Comparison of ENCODE assay signal across 12 mouse cellular contexts in genomic region chr14:74845661-74846274, GRCm38 (mm10).
DNase-seq lines count a peak whose midpoint lies in the region; ATAC-seq and TF ChIP-seq lines count a peak whose summit lies in the region.
"Had no signal": no experiment of that assay in that cellular context is flagged by ENCODE, and none has a peak within 500 bp of the region (broad histone marks: within the 10 kb centered on the region; RNA-seq: fewer than 3 reads in every experiment).

No protein-coding gene starts in this region.

- 0 out of 2 replicates have a peak, but pooled peaks have one; percentile 49 for ATAC-seq in kidney, postnatal 0 days (replicated peaks; ENCODE audit: low FRiP score, low read depth)
- ATAC-seq in midbrain, postnatal 0 days (ENCODE audit: low FRiP score) = no peak
- ATAC-seq in inflammation-experienced regulatory T-cells, adult 6 months = no peak

- 37% methylated on average over 2 of the region's 2 CpGs for WGBS in heart, embryonic 10.5 days
- WGBS in kidney, postnatal 0 days = 36% methylated on average over 2 of the region's 2 CpGs
- 32% methylated on average over 2 of the region's 2 CpGs for WGBS in midbrain, postnatal 0 days

- no peaks in the 10 kb centered on the region for H3K36me3 ChIP-seq in heart, embryonic 10.5 days
- no peaks in the 10 kb centered on the region for H3K36me3 ChIP-seq in kidney, postnatal 0 days (ENCODE audit: insufficient read depth, low read length)
- H3K36me3 ChIP-seq in midbrain, postnatal 0 days (ENCODE audit: insufficient read depth, low read length) = no peaks in the 10 kb centered on the region
- H3K36me3 ChIP-seq: forebrain, embryonic 12.5 days had no signal

- no peak overlapping the region for H3K4me3 ChIP-seq in heart, embryonic 10.5 days
- H3K4me3 ChIP-seq in kidney, postnatal 0 days (replicated peaks; ENCODE audit: low read depth, low read length) = no peak overlapping the region
- H3K4me3 ChIP-seq in brown adipose tissue, adult 24 weeks (ENCODE audit: insufficient read depth, low read depth, low read length) = no peak overlapping the region
- no peak overlapping the region for H3K4me3 ChIP-seq in midbrain, postnatal 0 days (ENCODE audit: low read depth, low read length)
- H3K4me3 ChIP-seq: forebrain, embryonic 12.5 days had no signal

- no peak overlapping the region for H3K9ac ChIP-seq in kidney, postnatal 0 days (ENCODE audit: low read depth, low read length)
- H3K9ac ChIP-seq in midbrain, postnatal 0 days (replicated peaks; ENCODE audit: low read length, poor library complexity, severe bottlenecking) = no peak overlapping the region
- H3K9ac ChIP-seq: forebrain, embryonic 12.5 days; liver, embryonic 14.5 days had no signal

- DNase-seq in heart, embryonic 10.5 days (ENCODE audit: low spot score) = no peak
- no peak for DNase-seq in heart, postnatal 4 days
- peak; percentile 61 for DNase-seq in kidney, postnatal 0 days (ENCODE audit: low spot score)
- no peak for DNase-seq in kidney, adult 8-10 months
- no peak for DNase-seq in midbrain, postnatal 0 days (ENCODE audit: low spot score)
- DNase-seq in embryo, embryonic 11 days = no peak
- DNase-seq: cerebellum, postnatal 36 days; thymus, adult 2 months had no signal

- H3K27me3 ChIP-seq in heart, embryonic 10.5 days (ENCODE audit: insufficient read depth, poor library complexity, severe bottlenecking) = no peaks in the 10 kb centered on the region
- H3K27me3 ChIP-seq in kidney, postnatal 0 days (ENCODE audit: insufficient read depth, low read length) = no peaks in the 10 kb centered on the region
- H3K27me3 ChIP-seq in midbrain, postnatal 0 days (ENCODE audit: insufficient read depth, low read length) = no peaks in the 10 kb centered on the region
- H3K27me3 ChIP-seq: forebrain, embryonic 12.5 days had no signal

- no peaks in the 10 kb centered on the region for H3K9me3 ChIP-seq in heart, embryonic 10.5 days
- H3K9me3 ChIP-seq in kidney, postnatal 0 days (replicated peaks; ENCODE audit: low read length) = no peaks in the 10 kb centered on the region
- no peaks in the 10 kb centered on the region for H3K9me3 ChIP-seq in midbrain, postnatal 0 days (ENCODE audit: low read length)
- H3K9me3 ChIP-seq: forebrain, embryonic 12.5 days had no signal

- no peak overlapping the region; the same call in 1 of the 2 replicates for H3K4me2 ChIP-seq in kidney, postnatal 0 days (ENCODE audit: low read length)
- H3K4me2 ChIP-seq in midbrain, postnatal 0 days (ENCODE audit: low read depth, low read length, poor library complexity, severe bottlenecking) = no peak overlapping the region
- H3K4me2 ChIP-seq: forebrain, embryonic 12.5 days had no signal

- peaks cover 43% of the 10 kb centered on the region for H3K4me1 ChIP-seq in heart, embryonic 10.5 days
- H3K4me1 ChIP-seq in kidney, postnatal 0 days (replicated peaks; ENCODE audit: insufficient read depth, low read length) = peaks cover 14% of the 10 kb centered on the region
- H3K4me1 ChIP-seq in brown adipose tissue, adult 24 weeks (ENCODE audit: control insufficient read depth, insufficient read depth, insufficient read length, low read length) = peaks cover 24% of the 10 kb centered on the region
- H3K4me1 ChIP-seq in midbrain, postnatal 0 days (ENCODE audit: insufficient read depth, low read length) = peaks cover 2% of the 10 kb centered on the region; the same call in 1 of the 2 replicates

- no peak for TF ChIP-seq CTCF in kidney, postnatal 0 days (IDR thresholded peaks at IDR 0.05; ENCODE audit: low read depth)
- no peak for TF ChIP-seq CTCF in midbrain, postnatal 0 days (IDR thresholded peaks at IDR 0.05)

- peak overlapping the region; percentile 83; the same call in 1 of the 2 replicates for H3K27ac ChIP-seq in heart, embryonic 10.5 days
- H3K27ac ChIP-seq in kidney, postnatal 0 days = 0 out of 2 replicates have a peak overlapping the region, but pooled peaks have one; percentile 19
- H3K27ac ChIP-seq in brown adipose tissue, adult 24 weeks (replicated peaks; ENCODE audit: low read depth, low read length) = 0 out of 2 replicates have a peak overlapping the region, but pooled peaks have one; percentile 18
- 0 out of 2 replicates have a peak overlapping the region, but pooled peaks have one; percentile 7 for H3K27ac ChIP-seq in midbrain, postnatal 0 days (ENCODE audit: low read depth, low read length)
- H3K27ac ChIP-seq: forebrain, embryonic 12.5 days; liver, embryonic 14.5 days had no signal

Comparison
In these comparisons a context has a peak if more than half of its experiments do, and no peak if none do; other contexts are left out.
1. H3K27ac ChIP-seq: peak in every context shown above with its lines; median percentile 83 in heart, embryonic 10.5 days; 19 in kidney, postnatal 0 days; 18 in brown adipose tissue, adult 24 weeks; 7 in midbrain, postnatal 0 days.